Mouse (Mus musculus): ENCODE data around the gene Gm1604a. TPM values are rescaled to one million over a fixed set of nuclear protein-coding genes. Genes with fewer than 3 reads are reported as not detected.
"Not testable (repeated sequence)": the region's sequence is repeated elsewhere in the genome, so short reads cannot be mapped to it uniquely, and the experiment has no call there.

The Gm1604a gene
- polyA plus RNA-seq, 1 experiment from 2014 or later: not detected

GRCm38 (mm10) chr17:7126475-7126874 is 101.1 kb downstream of the Gm1604a start:
- H3K9ac ChIP-seq; H3K4me2 ChIP-seq (replicated peaks); ATAC-seq (ENCODE audit: insufficient number of reproducible peaks, low FRiP score, low TSS enrichment, low read depth); H3K9me3 ChIP-seq (replicated peaks); H3K36me3 ChIP-seq; H3K4me1 ChIP-seq; H3K27ac ChIP-seq (replicated peaks); H3K4me3 ChIP-seq (replicated peaks); H3K27me3 ChIP-seq: not testable (repeated sequence)
- WGBS: 60% methylated on average over 7 of the region's 10 CpGs

- H3K4me2 ChIP-seq (replicated peaks); ATAC-seq (ENCODE audit: insufficient number of reproducible peaks, low FRiP score, low TSS enrichment, low read depth); H3K27ac ChIP-seq (replicated peaks); H3K4me3 ChIP-seq (replicated peaks); H3K27me3 ChIP-seq; H3K36me3 ChIP-seq; H3K9ac ChIP-seq; H3K9me3 ChIP-seq (replicated peaks); H3K4me1 ChIP-seq: not testable (repeated sequence)
- no CpG with 5 or more reads among the region's 7 CpGs for WGBS
Measured at GRCm38 (mm10) chr17:7134002-7134401, 108.6 kb downstream of the Gm1604a start.

- H3K4me2 ChIP-seq (replicated peaks); H3K27ac ChIP-seq (replicated peaks); H3K4me1 ChIP-seq; H3K4me3 ChIP-seq (replicated peaks); H3K36me3 ChIP-seq; H3K9me3 ChIP-seq (replicated peaks); H3K9ac ChIP-seq; ATAC-seq (ENCODE audit: insufficient number of reproducible peaks, low FRiP score, low TSS enrichment, low read depth); H3K27me3 ChIP-seq: not testable (repeated sequence)
- 85% methylated on average over 7 of the region's 8 CpGs for WGBS
Measured at GRCm38 (mm10) chr17:7135277-7135676, 109.9 kb downstream of the Gm1604a start.

Other genes with a start within 250 kb of the Gm1604a start
- gene Ezr, start 242.8 kb upstream of the Gm1604a start, polyA plus RNA-seq (2015; fragmentation: Nextera tagmentation; extraction: Ambion mirVana): 80.3 and 96.0 TPM in 2 replicates
- gene Rsph3b, start 76.9 kb upstream of the Gm1604a start, polyA plus RNA-seq (2015; fragmentation: Nextera tagmentation; extraction: Ambion mirVana): 49.2 and 52.4 TPM in 2 replicates
- 46.1 and 49.0 TPM in 2 replicates for gene Tagap1, start 64.4 kb upstream of the Gm1604a start, polyA plus RNA-seq (2015; fragmentation: Nextera tagmentation; extraction: Ambion mirVana)
- 219 TPM in 2 replicates for gene Rnaset2b, start 54.9 kb upstream of the Gm1604a start, polyA plus RNA-seq (2015; fragmentation: Nextera tagmentation; extraction: Ambion mirVana)
- 0.25 TPM in 1 of 2 replicates, not detected in the other for gene Gm49721, start 46.7 kb upstream of the Gm1604a start, polyA plus RNA-seq (2015; fragmentation: Nextera tagmentation; extraction: Ambion mirVana)
- 9.1 and 9.8 TPM in 2 replicates for gene Rps6ka2, start 144.5 kb downstream of the Gm1604a start, polyA plus RNA-seq (2015; fragmentation: Nextera tagmentation; extraction: Ambion mirVana)